Mouse (Mus musculus): ENCODE measurements around the gene Tap2. TPM values are rescaled to one million over a fixed set of nuclear protein-coding genes. Genes with fewer than 3 reads are reported as not detected.
A peak's percentile ranks its signal among the peaks of the same experiment; 100 is the strongest.

The Tap2 gene
- polyA plus RNA-seq, 1 experiment from 2014 or later = 5.9 TPM

- no peak overlapping the region for H3K4me3 ChIP-seq (ENCODE audit: low read depth, low read length)
- H3K4me1 ChIP-seq (replicated peaks; ENCODE audit: control insufficient read depth, insufficient read depth) = no peaks in the 10 kb centered on the region
- ATAC-seq (ENCODE audit: low FRiP score, low TSS enrichment) (no peak), DNase-seq (ENCODE audit: low spot score) (no peak)
- H3K27me3 ChIP-seq (ENCODE audit: control insufficient read depth, insufficient read depth, low read length) = no peaks in the 10 kb centered on the region
- H3K27ac ChIP-seq (replicated peaks) = no peak overlapping the region
- H3K4me2 ChIP-seq (replicated peaks; ENCODE audit: low read depth) = no peak overlapping the region
- no peaks in the 10 kb centered on the region for H3K36me3 ChIP-seq (ENCODE audit: control insufficient read depth, insufficient read depth, low read length)
- TF ChIP-seq CTCF (IDR thresholded peaks at IDR 0.05; ENCODE audit: low read depth) (peak; percentile 51), EP300 (optimal IDR thresholded peaks at IDR 0.05) (no peak)
- H3K9ac ChIP-seq (ENCODE audit: low read length) = no peak overlapping the region
- H3K9me3 ChIP-seq (ENCODE audit: control insufficient read depth, low read length) = no peaks in the 10 kb centered on the region
- WGBS = 45% methylated on average over 4 of the region's 4 CpGs
These were observed 48.3 kb downstream of the Tap2 start for GRCm38 (mm10) chr17:34251666-34252065.

DNA sequence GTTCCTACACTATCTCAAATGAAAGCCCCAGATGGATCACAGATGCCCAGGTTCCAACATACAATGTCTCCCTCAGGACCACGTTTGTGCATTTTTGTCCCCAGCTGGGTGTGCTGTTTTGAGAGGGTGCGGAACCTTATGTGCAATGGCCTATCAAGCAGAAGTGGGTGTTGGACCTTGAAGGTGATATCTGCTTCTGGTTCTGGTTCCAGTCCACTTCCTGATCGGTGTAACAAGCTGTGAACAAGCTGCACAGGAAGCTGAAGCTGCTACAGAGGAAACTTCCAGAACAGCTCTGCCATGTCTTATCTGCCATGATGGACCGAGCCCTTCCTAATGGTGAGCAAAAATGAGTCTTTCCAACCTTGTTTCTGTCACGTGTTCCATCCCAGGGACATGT lies 53.2 kb downstream of the Tap2 start:
- Histone ChIP-seq H3K27ac (replicated peaks) (no peak overlapping the region), H3K36me3 (ENCODE audit: control insufficient read depth, insufficient read depth, low read length) (no peaks in the 10 kb centered on the region), H3K9ac (ENCODE audit: low read length) (no peak overlapping the region), H3K4me1 (replicated peaks; ENCODE audit: control insufficient read depth, insufficient read depth) (no peaks in the 10 kb centered on the region), H3K4me2 (replicated peaks; ENCODE audit: low read depth) (no peak overlapping the region), H3K9me3 (ENCODE audit: control insufficient read depth, low read length) (no peaks in the 10 kb centered on the region), H3K4me3 (ENCODE audit: low read depth, low read length) (no peak overlapping the region), H3K27me3 (ENCODE audit: control insufficient read depth, insufficient read depth, low read length) (no peaks in the 10 kb centered on the region)
- TF ChIP-seq CTCF (IDR thresholded peaks at IDR 0.05; ENCODE audit: low read depth) (no peak), EP300 (optimal IDR thresholded peaks at IDR 0.05) (no peak)
- WGBS = 76% methylated on average over 5 of the region's 5 CpGs
- ATAC-seq (ENCODE audit: low FRiP score, low TSS enrichment) = no peak
- DNase-seq (ENCODE audit: low spot score) = no peak

- DNase-seq (ENCODE audit: low spot score) (peak; percentile 81), ATAC-seq (ENCODE audit: low FRiP score, low TSS enrichment) (no peak)
These were observed 54.5 kb downstream of the Tap2 start, which contains the start of gene H2-Ab1 for GRCm38 (mm10) chr17:34257594-34258375. Gene H2-Ab1, plus strand, starts transcription at chr17:34257689.

DNA sequence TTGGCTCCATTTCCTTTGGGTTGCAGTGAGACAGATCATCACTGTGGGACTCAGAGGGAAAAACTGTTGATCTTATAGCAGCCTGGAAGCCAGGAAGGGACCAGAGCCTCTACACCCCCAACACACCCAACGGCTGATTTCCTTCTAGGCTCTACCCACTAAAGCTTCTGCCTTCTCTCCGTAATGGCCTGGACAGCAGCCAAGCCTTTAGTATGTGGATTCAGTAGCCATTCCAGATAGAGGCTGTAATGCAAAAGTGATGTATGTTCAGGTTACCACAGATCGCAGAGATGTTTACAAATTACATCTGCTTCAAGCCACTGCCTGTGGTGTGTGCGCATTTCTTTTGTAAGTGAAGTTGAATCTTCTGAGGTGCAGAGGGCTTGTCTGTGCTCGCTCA lies 57.2 kb downstream of the Tap2 start:
- no peak for TF ChIP-seq EP300 (optimal IDR thresholded peaks at IDR 0.05)
- TF ChIP-seq CTCF (IDR thresholded peaks at IDR 0.05; ENCODE audit: low read depth) = no peak
- H3K9ac ChIP-seq (ENCODE audit: low read length) = no peak overlapping the region
- no peak overlapping the region for H3K4me3 ChIP-seq (ENCODE audit: low read depth, low read length)
- ATAC-seq (ENCODE audit: low FRiP score, low TSS enrichment) = no peak
- peaks cover 3% of the 10 kb centered on the region; the same call in 1 of the 2 replicates for H3K27me3 ChIP-seq (ENCODE audit: control insufficient read depth, insufficient read depth, low read length)
- DNase-seq (ENCODE audit: low spot score) = peak; percentile 18
- H3K4me2 ChIP-seq (replicated peaks; ENCODE audit: low read depth) = no peak overlapping the region
- H3K27ac ChIP-seq (replicated peaks) = no peak overlapping the region
- H3K4me1 ChIP-seq (replicated peaks; ENCODE audit: control insufficient read depth, insufficient read depth) = peaks cover 3% of the 10 kb centered on the region; the same call in 1 of the 2 replicates
- WGBS = 27% methylated on average over 5 of the region's 5 CpGs
- H3K9me3 ChIP-seq (ENCODE audit: control insufficient read depth, low read length) = no peaks in the 10 kb centered on the region
- H3K36me3 ChIP-seq (ENCODE audit: control insufficient read depth, insufficient read depth, low read length) = no peaks in the 10 kb centered on the region

More at GRCm38 (mm10) chr17:34257594-34258375, 54.5 kb downstream of the Tap2 start, which contains the start of gene H2-Ab1:
- Histone ChIP-seq H3K27me3 (ENCODE audit: control insufficient read depth, insufficient read depth, low read length) (no peaks in the 10 kb centered on the region), H3K4me3 (ENCODE audit: low read depth, low read length) (no peak within 1 kb of the TSS), H3K4me2 (replicated peaks; ENCODE audit: low read depth) (no peak within 1 kb of the TSS), H3K4me1 (replicated peaks; ENCODE audit: control insufficient read depth, insufficient read depth) (no peaks in the 10 kb centered on the region), H3K9ac (ENCODE audit: low read length) (no peak within 1 kb of the TSS), H3K36me3 (ENCODE audit: control insufficient read depth, insufficient read depth, low read length) (no peaks in the 10 kb centered on the region), H3K9me3 (ENCODE audit: control insufficient read depth, low read length) (no peaks in the 10 kb centered on the region), H3K27ac (replicated peaks) (no peak within 1 kb of the TSS)
- TF ChIP-seq EP300 (optimal IDR thresholded peaks at IDR 0.05) (no peak), CTCF (IDR thresholded peaks at IDR 0.05; ENCODE audit: low read depth) (no peak)
- WGBS = 67% methylated on average over 11 of the region's 11 CpGs

DNA sequence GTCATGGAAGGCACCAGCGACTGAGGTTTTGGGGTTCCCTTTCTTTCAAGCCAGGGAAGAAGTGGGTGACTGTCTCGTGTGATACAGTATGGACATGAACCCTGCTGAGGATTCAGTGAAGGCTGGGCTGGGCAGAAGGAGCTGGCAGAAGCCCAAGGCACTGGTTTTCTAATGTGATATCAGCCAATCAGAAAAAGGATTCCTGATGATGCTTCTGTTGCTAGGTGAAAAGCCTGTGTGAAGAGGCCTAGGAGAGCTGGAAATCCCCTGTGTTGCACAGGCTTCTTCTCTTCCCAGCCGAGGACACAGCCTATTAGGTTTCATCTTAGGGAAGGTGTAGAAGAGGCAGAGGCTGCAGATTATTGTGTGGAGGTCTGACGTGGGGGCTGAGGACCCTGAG lies 58.2 kb downstream of the Tap2 start:
- no peak for TF ChIP-seq EP300 (optimal IDR thresholded peaks at IDR 0.05)
- no peak for TF ChIP-seq CTCF (IDR thresholded peaks at IDR 0.05; ENCODE audit: low read depth)
- DNase-seq (ENCODE audit: low spot score) (peak; percentile 54), ATAC-seq (ENCODE audit: low FRiP score, low TSS enrichment) (peak; percentile 45)
- Histone ChIP-seq H3K4me3 (ENCODE audit: low read depth, low read length) (no peak overlapping the region), H3K36me3 (ENCODE audit: control insufficient read depth, insufficient read depth, low read length) (no peaks in the 10 kb centered on the region), H3K4me2 (replicated peaks; ENCODE audit: low read depth) (no peak overlapping the region), H3K9me3 (ENCODE audit: control insufficient read depth, low read length) (no peaks in the 10 kb centered on the region), H3K4me1 (replicated peaks; ENCODE audit: control insufficient read depth, insufficient read depth) (peaks cover 3% of the 10 kb centered on the region; the same call in 1 of the 2 replicates), H3K27ac (replicated peaks) (peak overlapping the region; percentile 67; the same call in 1 of the 2 replicates), H3K9ac (ENCODE audit: low read length) (no peak overlapping the region), H3K27me3 (ENCODE audit: control insufficient read depth, insufficient read depth, low read length) (peaks cover 3% of the 10 kb centered on the region; the same call in 1 of the 2 replicates)
- 21% methylated on average over 4 of the region's 4 CpGs for WGBS

DNA sequence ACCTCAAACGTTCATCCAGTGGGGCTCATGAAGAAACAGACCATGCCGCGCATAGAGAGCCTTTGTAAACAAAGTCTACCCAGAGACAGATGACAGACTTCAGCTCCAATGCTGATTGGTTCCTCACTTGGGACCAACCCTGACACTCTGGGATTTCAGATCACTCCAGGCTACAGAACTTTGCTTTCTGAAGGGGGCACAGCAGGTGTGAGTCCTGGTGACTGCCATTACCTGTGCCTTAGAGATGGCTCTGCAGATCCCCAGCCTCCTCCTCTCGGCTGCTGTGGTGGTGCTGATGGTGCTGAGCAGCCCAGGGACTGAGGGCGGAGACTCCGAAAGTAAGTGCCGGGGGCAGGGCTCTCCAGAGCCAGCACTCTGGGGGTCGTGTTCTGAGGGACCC lies 59.7 kb downstream of the Tap2 start:
- H3K9ac ChIP-seq (ENCODE audit: low read length) = no peak overlapping the region
- no peak overlapping the region for H3K27ac ChIP-seq (replicated peaks)
- TF ChIP-seq CTCF (IDR thresholded peaks at IDR 0.05; ENCODE audit: low read depth) (no peak), EP300 (optimal IDR thresholded peaks at IDR 0.05) (no peak)
- peak overlapping the region; percentile 43 for H3K4me3 ChIP-seq (ENCODE audit: low read depth, low read length)
- peak overlapping the region; percentile 69 for H3K4me2 ChIP-seq (replicated peaks; ENCODE audit: low read depth)
- peak; percentile 84 for ATAC-seq (ENCODE audit: low FRiP score, low TSS enrichment)
- H3K4me1 ChIP-seq (replicated peaks; ENCODE audit: control insufficient read depth, insufficient read depth) = peaks cover 3% of the 10 kb centered on the region; the same call in 1 of the 2 replicates
- H3K36me3 ChIP-seq (ENCODE audit: control insufficient read depth, insufficient read depth, low read length) = no peaks in the 10 kb centered on the region
- DNase-seq (ENCODE audit: low spot score) = peak; percentile 71
- H3K9me3 ChIP-seq (ENCODE audit: control insufficient read depth, low read length) = no peaks in the 10 kb centered on the region
- 2% methylated on average over 8 of the region's 8 CpGs for WGBS
- H3K27me3 ChIP-seq (ENCODE audit: control insufficient read depth, insufficient read depth, low read length) = peaks cover 3% of the 10 kb centered on the region; the same call in 1 of the 2 replicates

All from stomach, postnatal 0 days (tissue).